Mouse (Mus musculus): Measurements from ENCODE around the gene Terf2ip.
A peak's percentile ranks its signal among the peaks of the same experiment; 100 is the strongest.

Terf2ip gene

GRCm38 (mm10) chr8:112010997-112011815, at the start of gene Terf2ip, which contains the start of gene Kars:
Terf2ip (plus strand) TSS chr8:112011398.
Kars (minus strand) TSS chr8:112011323.
- DNase-seq = peak; percentile 84 to 88

- no peak for DNase-seq
These were observed 48.6 kb upstream of the Terf2ip start for GRCm38 (mm10) chr8:111962589-111962988.

GRCm38 (mm10) chr8:111963091-111963490, 48.1 kb upstream of the Terf2ip start:
- DNase-seq = no peak

- DNase-seq = no peak
These were observed 47.7 kb upstream of the Terf2ip start for GRCm38 (mm10) chr8:111963546-111963945.

- no peak for DNase-seq
These were observed 46.8 kb upstream of the Terf2ip start for GRCm38 (mm10) chr8:111964351-111964750.

GRCm38 (mm10) chr8:111964849-111965561, 46.2 kb upstream of the Terf2ip start:
- no peak for DNase-seq

- DNase-seq = no peak
These were observed 43.8 kb upstream of the Terf2ip start for GRCm38 (mm10) chr8:111967246-111967870.

- no peak for DNase-seq
These were observed 42.7 kb upstream of the Terf2ip start for GRCm38 (mm10) chr8:111968541-111968940.

GRCm38 (mm10) chr8:111968991-111969390, 42.2 kb upstream of the Terf2ip start:
- no peak for DNase-seq

- no peak for DNase-seq
These were observed 37.1 kb upstream of the Terf2ip start for GRCm38 (mm10) chr8:111974138-111974537.

- no peak for DNase-seq
These were observed 35.5 kb upstream of the Terf2ip start for GRCm38 (mm10) chr8:111975706-111976105.

- peak; percentile 22 to 53 for DNase-seq
These were observed 34.9 kb upstream of the Terf2ip start for GRCm38 (mm10) chr8:111976326-111976725.

- DNase-seq = no peak
These were observed 33.1 kb upstream of the Terf2ip start for GRCm38 (mm10) chr8:111978147-111978546.

- no peak for DNase-seq
These were observed 29.1 kb upstream of the Terf2ip start for GRCm38 (mm10) chr8:111982116-111982515.

GRCm38 (mm10) chr8:111984511-111984910, 26.7 kb upstream of the Terf2ip start:
- no peak for DNase-seq

GRCm38 (mm10) chr8:111989911-111990310, 21.3 kb upstream of the Terf2ip start:
- DNase-seq = peak; percentile 25 to 41

- no peak for DNase-seq
These were observed 19.9 kb upstream of the Terf2ip start for GRCm38 (mm10) chr8:111991278-111991677.

GRCm38 (mm10) chr8:111992013-111992702, 19.0 kb upstream of the Terf2ip start, which contains the start of gene Adat1:
Adat1 (minus strand) TSS chr8:111992302.
- DNase-seq = peak; percentile 70 to 79

GRCm38 (mm10) chr8:111992703-111993039, 18.5 kb upstream of the Terf2ip start:
- no peak for DNase-seq

- DNase-seq = no peak
These were observed 6.4 kb upstream of the Terf2ip start for GRCm38 (mm10) chr8:112004754-112005153.

- no peak for DNase-seq
These were observed 5.6 kb upstream of the Terf2ip start for GRCm38 (mm10) chr8:112005601-112006000.

GRCm38 (mm10) chr8:112007669-112008068, 3.5 kb upstream of the Terf2ip start:
- DNase-seq = no peak

GRCm38 (mm10) chr8:112009558-112009957, 1.6 kb upstream of the Terf2ip start:
- DNase-seq = no peak
